Mouse (Mus musculus): ENCODE measurements around the gene Ppp1r13b.

DNA sequence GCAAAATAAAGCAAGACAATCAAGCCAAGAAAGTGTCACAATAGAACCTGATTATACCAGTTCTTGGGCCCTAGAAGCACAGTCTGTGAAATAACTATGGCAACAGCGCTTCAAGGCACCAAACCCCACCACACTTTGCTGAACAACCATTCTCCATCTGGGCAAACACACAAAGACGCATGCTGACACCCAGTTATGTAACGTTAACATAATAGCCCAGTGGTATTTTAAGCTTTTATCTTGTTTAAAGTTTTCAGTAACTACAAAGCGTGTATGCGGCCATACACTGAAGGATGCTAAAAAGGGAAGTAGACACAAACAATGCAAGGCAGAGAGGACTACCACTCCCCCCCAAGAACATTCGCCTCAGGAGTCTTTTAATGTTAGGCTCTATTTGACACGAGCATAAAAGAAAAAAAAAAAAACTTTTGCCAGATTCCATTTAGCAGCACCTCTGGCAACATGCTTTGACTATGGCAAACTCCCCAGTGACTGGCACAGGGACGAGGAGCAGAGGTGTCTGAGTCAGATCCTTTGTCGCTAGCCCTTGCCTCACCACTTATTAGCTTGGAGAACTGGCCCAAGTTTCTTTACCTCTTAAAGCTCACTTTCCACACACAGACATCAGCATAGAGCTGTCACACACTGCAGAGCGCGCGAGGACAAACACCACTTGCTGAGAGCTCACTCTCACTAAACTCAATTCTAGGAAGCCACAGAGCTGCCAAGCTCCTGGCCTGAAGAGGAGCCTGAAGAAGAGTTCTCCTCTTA, 6.6 kb downstream of the Ppp1r13b start:
- TF ChIP-seq EP300 (IDR thresholded peaks at IDR 0.05; ENCODE audit: low read depth) (no peak), CTCF (IDR thresholded peaks at IDR 0.05; ENCODE audit: low read depth) (no peak)
